Mouse (Mus musculus): ENCODE results near the gene Polr2g. TPM values are rescaled to one million over a fixed set of nuclear protein-coding genes. Genes with fewer than 3 reads are reported as not detected.

Gene Polr2g
- polyA plus RNA-seq, 1 experiment from 2014 or later, result 147 TPM

DNA sequence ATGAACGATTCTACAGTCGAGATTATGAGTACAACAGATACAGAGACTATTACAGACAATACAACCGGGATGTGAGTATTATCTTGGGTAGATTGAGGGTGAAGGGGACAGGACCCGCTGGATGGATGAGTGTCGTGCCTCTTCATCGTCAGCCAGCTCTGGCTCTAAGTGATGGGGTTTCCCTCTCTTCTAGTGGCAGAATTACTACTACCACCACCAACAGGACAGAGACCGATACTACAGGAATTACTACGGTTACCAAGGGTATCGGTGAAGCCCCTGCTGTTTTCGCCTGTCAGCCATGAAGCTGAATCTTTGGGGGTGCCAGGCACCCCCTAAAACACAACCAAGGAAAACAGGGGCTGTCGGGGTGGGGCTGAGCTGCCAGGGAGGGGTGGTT lies 32.9 kb upstream of the Polr2g start:
- H3K4me1 ChIP-seq (replicated peaks), result no peaks in the 10 kb centered on the region
- no peak overlapping the region for H3K4me3 ChIP-seq (replicated peaks)
- ATAC-seq, result no peak
- 84% methylated on average over 11 of the region's 11 CpGs for WGBS
- H3K27ac ChIP-seq, result no peak overlapping the region
- no peaks in the 10 kb centered on the region for H3K27me3 ChIP-seq (replicated peaks)
- H3K36me3 ChIP-seq, result peaks cover 58% of the 10 kb centered on the region
- no peaks in the 10 kb centered on the region for H3K9me3 ChIP-seq
- no peak overlapping the region for H3K9ac ChIP-seq
- no peak overlapping the region for H3K4me2 ChIP-seq (replicated peaks)

- 92% methylated on average over 8 of the region's 8 CpGs for WGBS
- H3K36me3 ChIP-seq, result peaks cover 58% of the 10 kb centered on the region
Measured at GRCm38 (mm10) chr19:8830664-8831063, 32.3 kb upstream of the Polr2g start.

DNA sequence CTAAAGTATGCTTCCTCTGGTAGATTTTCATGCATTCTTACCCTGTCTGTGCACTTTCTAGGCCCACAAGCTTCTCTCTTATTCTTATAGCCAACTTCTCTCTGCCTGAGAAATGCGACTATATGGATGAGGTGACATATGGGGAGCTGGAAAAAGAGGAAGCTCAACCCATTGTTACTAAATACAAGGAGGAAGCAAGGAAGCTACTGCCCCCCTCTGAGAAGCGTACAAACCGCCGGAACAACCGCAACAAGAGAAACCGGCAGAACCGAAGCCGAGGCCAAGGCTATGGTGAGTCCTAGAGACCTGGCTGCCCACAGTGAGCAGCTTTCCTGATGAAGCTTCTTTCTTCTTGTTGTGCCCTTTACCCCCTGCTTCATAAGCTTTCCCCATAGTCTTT lies 31.3 kb upstream of the Polr2g start, which contains the start of gene AC129217.1:
AC129217.1 (plus strand) TSS at position 114 of the 400 bp plus-strand sequence.
- H3K36me3 ChIP-seq, result peaks cover 60% of the 10 kb centered on the region
- ATAC-seq, result no peak
- 91% methylated on average over 8 of the region's 8 CpGs for WGBS

More at GRCm38 (mm10) chr19:8830664-8831063, 32.3 kb upstream of the Polr2g start:
- Histone ChIP-seq H3K9me3 (no peaks in the 10 kb centered on the region), H3K4me2 (replicated peaks) (no peak overlapping the region), H3K4me1 (replicated peaks) (no peaks in the 10 kb centered on the region), H3K27me3 (replicated peaks) (no peaks in the 10 kb centered on the region), H3K4me3 (replicated peaks) (no peak overlapping the region), H3K27ac (no peak overlapping the region), H3K9ac (no peak overlapping the region)
- no peak for ATAC-seq

DNA sequence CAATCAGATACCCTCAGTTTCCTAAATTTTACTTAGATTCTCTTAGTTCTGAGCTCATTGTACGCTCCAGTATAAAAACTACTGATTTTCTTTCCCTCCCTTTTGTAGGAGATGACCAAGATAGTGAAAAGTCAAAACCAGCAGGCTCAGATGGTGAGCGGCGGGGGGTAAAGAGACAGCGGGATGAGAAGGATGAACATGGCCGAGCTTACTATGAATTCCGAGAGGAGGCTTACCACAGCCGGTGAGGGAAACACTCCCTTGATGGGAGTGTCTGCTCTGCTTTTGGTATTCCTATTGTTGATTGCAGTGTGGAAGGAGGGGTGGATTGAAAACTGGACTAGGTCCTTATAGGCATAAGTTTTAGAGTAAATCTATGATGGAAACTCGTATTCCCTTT lies 24.3 kb upstream of the Polr2g start:
- no peak for ATAC-seq
- no peak overlapping the region for H3K27ac ChIP-seq
- H3K36me3 ChIP-seq, result peaks cover 12% of the 10 kb centered on the region
- peak overlapping the region; percentile 80 for H3K4me2 ChIP-seq (replicated peaks)
- H3K27me3 ChIP-seq (replicated peaks), result no peaks in the 10 kb centered on the region
- H3K4me3 ChIP-seq (replicated peaks), result peak overlapping the region; percentile 10; the same call in 1 of the 2 replicates
- H3K9ac ChIP-seq, result peak overlapping the region; percentile 31
- no peaks in the 10 kb centered on the region for H3K9me3 ChIP-seq
- WGBS, result 69% methylated on average over 8 of the region's 8 CpGs
- peaks cover 9% of the 10 kb centered on the region for H3K4me1 ChIP-seq (replicated peaks)

More for the DNA sequence above, 31.3 kb upstream of the Polr2g start, which contains the start of gene AC129217.1:
- no peak within 1 kb of the TSS for H3K9ac ChIP-seq
- H3K27ac ChIP-seq, result no peak within 1 kb of the TSS
- no peaks in the 10 kb centered on the region for H3K27me3 ChIP-seq (replicated peaks)
- H3K9me3 ChIP-seq, result no peaks in the 10 kb centered on the region
- no peaks in the 10 kb centered on the region for H3K4me1 ChIP-seq (replicated peaks)
- H3K4me3 ChIP-seq (replicated peaks), result no peak within 1 kb of the TSS
- no peak within 1 kb of the TSS for H3K4me2 ChIP-seq (replicated peaks)

DNA sequence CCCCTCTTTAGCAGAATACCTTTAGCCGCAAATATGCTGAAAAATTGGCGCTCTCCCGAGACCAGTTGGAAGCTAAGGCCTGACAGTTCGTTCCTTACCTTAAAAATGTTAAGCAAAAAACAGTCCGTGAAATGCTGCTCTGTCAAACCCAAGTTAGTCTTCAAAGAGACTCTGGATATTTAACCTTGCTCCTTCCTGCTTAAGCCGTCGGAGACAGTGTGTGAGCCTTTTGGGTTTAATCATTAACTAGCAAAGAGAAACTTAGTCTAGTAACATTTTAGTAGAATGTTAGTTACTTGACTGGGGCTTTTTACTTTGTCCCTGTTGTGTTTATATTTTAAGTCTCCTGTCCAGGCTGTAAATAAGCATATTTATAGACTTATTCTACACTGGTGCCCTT lies 22.8 kb upstream of the Polr2g start:
- Histone ChIP-seq H3K4me2 (replicated peaks) (peak overlapping the region; percentile 80), H3K36me3 (peaks cover 12% of the 10 kb centered on the region), H3K27me3 (replicated peaks) (no peaks in the 10 kb centered on the region), H3K27ac (peak overlapping the region; percentile 100), H3K4me3 (replicated peaks) (peak overlapping the region; percentile 98), H3K9me3 (no peaks in the 10 kb centered on the region), H3K9ac (peak overlapping the region; percentile 98), H3K4me1 (replicated peaks) (peaks cover 19% of the 10 kb centered on the region)
- no peak for ATAC-seq
- WGBS, result 0% methylated on average over 7 of the region's 7 CpGs

GRCm38 (mm10) chr19:8820424-8820956 lies 22.1 kb upstream of the Polr2g start:
- peak overlapping the region; percentile 98 for H3K9ac ChIP-seq
- no peaks in the 10 kb centered on the region for H3K27me3 ChIP-seq (replicated peaks)
- 0% methylated on average over 48 of the region's 48 CpGs for WGBS
- peaks cover 21% of the 10 kb centered on the region for H3K4me1 ChIP-seq (replicated peaks)
- peak overlapping the region; percentile 98 for H3K4me3 ChIP-seq (replicated peaks)
- peak; percentile 26 for ATAC-seq
- H3K9me3 ChIP-seq, result no peaks in the 10 kb centered on the region
- peak overlapping the region; percentile 100 for H3K27ac ChIP-seq
- H3K4me2 ChIP-seq (replicated peaks), result peak overlapping the region; percentile 80
- peaks cover 16% of the 10 kb centered on the region for H3K36me3 ChIP-seq

DNA sequence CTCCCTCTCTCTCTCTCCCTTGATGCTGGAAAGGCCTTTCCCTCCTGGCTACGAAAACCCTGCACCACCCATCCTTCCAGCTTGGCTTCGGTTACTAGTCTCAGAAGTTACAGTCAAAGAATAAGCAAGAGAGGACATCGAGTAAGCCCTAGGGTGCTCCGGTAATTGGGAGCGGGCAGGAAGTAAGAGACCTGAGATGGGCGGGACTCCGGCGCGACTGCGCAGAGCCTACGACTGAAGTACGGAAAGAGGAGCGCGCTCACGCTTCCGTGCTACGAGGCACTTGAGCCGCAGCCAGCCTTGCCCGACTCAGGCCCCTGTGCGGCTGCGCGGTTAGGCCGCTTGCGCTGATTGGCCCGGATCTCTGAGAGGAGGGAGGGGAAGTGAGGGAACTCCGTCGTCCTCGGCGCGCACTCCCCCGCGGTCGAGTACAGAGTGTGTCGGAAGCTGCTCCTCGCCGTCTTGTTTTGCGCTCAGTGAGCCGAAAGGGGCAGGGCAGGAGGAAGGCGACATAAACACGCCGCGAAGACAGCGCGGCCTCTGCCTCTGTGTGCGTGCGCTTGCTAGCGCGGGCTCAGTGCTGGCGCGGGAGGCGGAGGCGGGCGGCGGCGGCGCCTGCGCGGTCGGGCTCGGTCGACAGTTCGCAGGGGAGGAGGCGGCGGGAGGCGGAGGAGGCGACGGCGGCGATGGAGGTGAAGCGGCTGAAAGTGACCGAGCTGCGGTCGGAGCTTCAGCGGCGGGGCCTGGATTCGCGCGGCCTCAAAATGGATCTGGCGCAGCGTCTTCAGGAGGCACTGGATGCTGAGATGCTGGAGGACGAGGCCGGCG lies 21.4 kb upstream of the Polr2g start, which contains the start of gene Hnrnpul2:
Hnrnpul2 (plus strand) TSS at position 415 of the 828 bp plus-strand sequence.
- under 1% methylated on average over 81 of the region's 83 CpGs for WGBS

DNA sequence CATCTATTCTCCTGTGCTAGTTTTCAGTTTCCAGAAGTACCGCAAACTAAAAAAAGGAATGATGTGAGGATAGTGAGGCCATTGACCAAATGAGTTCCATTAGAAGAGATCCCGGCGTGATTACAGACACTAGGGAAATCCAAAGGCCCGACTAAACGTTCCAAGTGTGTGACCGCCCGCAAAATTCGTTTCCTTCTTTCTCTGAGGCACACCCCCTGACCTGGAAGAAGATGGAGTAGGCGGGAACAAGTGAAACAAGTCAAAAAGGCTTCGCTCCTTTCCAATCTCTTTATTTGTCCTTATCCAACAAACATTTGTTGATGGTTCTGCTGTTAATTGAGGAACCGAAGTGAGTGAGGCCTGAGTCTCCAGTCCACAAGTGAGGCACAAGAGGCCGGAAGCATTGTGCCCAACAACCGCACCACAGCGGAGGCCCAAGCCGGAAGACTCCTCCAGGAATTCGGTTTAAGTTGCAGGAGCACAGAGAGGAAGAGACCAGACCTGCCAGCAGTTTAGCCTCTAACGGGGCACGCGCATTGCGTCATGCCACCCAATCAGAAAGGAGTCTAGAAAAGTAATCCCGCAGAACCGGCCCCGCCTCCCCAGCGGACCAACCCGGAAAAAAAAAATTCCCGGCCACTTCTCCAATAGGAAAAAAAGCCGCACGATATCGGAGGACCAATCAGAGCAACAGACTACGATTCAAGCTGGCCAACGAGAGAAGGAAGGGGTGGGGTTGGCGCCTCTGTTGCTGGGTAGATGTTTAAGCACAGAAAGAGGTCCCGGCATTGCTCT lies 20.6 kb upstream of the Polr2g start, which contains the start of gene Ttc9c:
Ttc9c (minus strand) TSS at position 533 of the 795 bp plus-strand sequence.
- Histone ChIP-seq H3K4me2 (replicated peaks) (peak within 1 kb of the TSS; percentile 80), H3K27me3 (replicated peaks) (no peaks in the 10 kb centered on the region), H3K9ac (peak within 1 kb of the TSS; percentile 98), H3K36me3 (peaks cover 6% of the 10 kb centered on the region), H3K27ac (peak within 1 kb of the TSS; percentile 100), H3K4me1 (replicated peaks) (peaks cover 21% of the 10 kb centered on the region), H3K4me3 (replicated peaks) (peak within 1 kb of the TSS; percentile 98), H3K9me3 (no peaks in the 10 kb centered on the region)
- WGBS, result under 1% methylated on average over 33 of the region's 33 CpGs
- peak; percentile 93 for ATAC-seq

More for the DNA sequence above, 21.4 kb upstream of the Polr2g start, which contains the start of gene Hnrnpul2:
- peak within 1 kb of the TSS; percentile 98 for H3K4me3 ChIP-seq (replicated peaks)
- H3K9me3 ChIP-seq, result no peaks in the 10 kb centered on the region
- H3K27ac ChIP-seq, result peak within 1 kb of the TSS; percentile 100
- H3K4me2 ChIP-seq (replicated peaks), result peak within 1 kb of the TSS; percentile 80
- peak; percentile 95 for ATAC-seq
- peak within 1 kb of the TSS; percentile 98 for H3K9ac ChIP-seq
- no peaks in the 10 kb centered on the region for H3K27me3 ChIP-seq (replicated peaks)
- H3K36me3 ChIP-seq, result peaks cover 14% of the 10 kb centered on the region
- peaks cover 21% of the 10 kb centered on the region for H3K4me1 ChIP-seq (replicated peaks)

GRCm38 (mm10) chr19:8818301-8818798 lies 20.0 kb upstream of the Polr2g start:
- ATAC-seq, result no peak

DNA sequence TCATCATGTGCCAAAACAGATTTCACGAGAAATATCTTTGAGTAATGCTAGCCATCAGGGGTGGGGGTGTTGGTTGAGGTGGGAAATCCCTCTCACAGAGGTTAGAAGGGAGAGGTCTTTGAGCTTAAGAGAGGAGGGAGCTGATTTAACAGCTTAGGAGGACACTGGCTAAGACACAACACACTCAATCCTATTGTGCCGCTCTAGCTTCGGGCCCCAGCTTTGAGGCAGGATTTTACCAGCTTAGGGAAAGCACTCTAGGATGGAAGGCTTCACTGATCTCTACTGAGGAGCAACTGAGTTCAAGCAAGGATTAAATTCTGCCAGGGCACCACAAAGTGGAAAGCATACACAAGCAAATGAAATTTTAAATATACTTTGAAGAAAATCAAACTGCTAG lies 18.6 kb upstream of the Polr2g start:
- Histone ChIP-seq H3K4me1 (replicated peaks) (peaks cover 19% of the 10 kb centered on the region), H3K27ac (no peak overlapping the region), H3K4me2 (replicated peaks) (peak overlapping the region; percentile 15), H3K27me3 (replicated peaks) (no peaks in the 10 kb centered on the region), H3K9me3 (no peaks in the 10 kb centered on the region), H3K4me3 (replicated peaks) (no peak overlapping the region), H3K36me3 (peaks cover 12% of the 10 kb centered on the region), H3K9ac (peak overlapping the region; percentile 11; the same call in 1 of the 2 replicates)
- no peak for ATAC-seq
- WGBS, result 79% methylated on average over 3 of the region's 3 CpGs

More at GRCm38 (mm10) chr19:8818301-8818798, 20.0 kb upstream of the Polr2g start:
- Histone ChIP-seq H3K27ac (peak overlapping the region; percentile 100), H3K27me3 (replicated peaks) (no peaks in the 10 kb centered on the region), H3K4me3 (replicated peaks) (peak overlapping the region; percentile 98), H3K36me3 (peaks cover 12% of the 10 kb centered on the region), H3K9ac (peak overlapping the region; percentile 68), H3K4me1 (replicated peaks) (peaks cover 21% of the 10 kb centered on the region), H3K4me2 (replicated peaks) (peak overlapping the region; percentile 80), H3K9me3 (no peaks in the 10 kb centered on the region)
- 21% methylated on average over 14 of the region's 14 CpGs for WGBS

DNA sequence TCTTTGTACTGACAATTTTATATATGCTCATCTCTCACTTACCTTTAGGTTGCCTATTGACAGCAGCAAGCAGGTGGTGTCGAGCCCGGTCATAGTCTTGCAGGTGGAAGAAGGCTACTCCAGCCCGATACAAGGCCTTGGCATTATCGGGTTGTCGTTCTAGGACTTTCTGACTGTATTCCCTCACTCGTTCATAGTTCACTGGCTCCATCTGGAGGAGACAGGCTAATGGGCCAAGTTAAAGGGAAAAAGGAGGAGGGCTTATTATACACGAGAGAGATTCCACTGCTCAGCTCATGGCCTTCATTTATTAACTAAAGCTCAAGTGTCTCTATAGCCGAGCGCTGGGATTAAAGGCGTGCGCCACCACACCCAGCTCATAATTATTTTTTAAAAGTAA lies 17.4 kb upstream of the Polr2g start:
- no peaks in the 10 kb centered on the region for H3K9me3 ChIP-seq
- WGBS, result 73% methylated on average over 11 of the region's 11 CpGs
- no peak overlapping the region; the same call in 1 of the 2 replicates for H3K9ac ChIP-seq
- no peak overlapping the region for H3K4me3 ChIP-seq (replicated peaks)
- H3K27ac ChIP-seq, result no peak overlapping the region
- no peaks in the 10 kb centered on the region for H3K27me3 ChIP-seq (replicated peaks)
- H3K4me2 ChIP-seq (replicated peaks), result no peak overlapping the region
- H3K36me3 ChIP-seq, result peaks cover 18% of the 10 kb centered on the region
- no peak for ATAC-seq
- peaks cover 19% of the 10 kb centered on the region for H3K4me1 ChIP-seq (replicated peaks)
